Mouse (Mus musculus): ENCODE measurements around the gene Igsf3.
"Not testable (repeated sequence)": the region's sequence is repeated elsewhere in the genome, so short reads cannot be mapped to it uniquely, and the experiment has no call there.

The Igsf3 gene

DNA sequence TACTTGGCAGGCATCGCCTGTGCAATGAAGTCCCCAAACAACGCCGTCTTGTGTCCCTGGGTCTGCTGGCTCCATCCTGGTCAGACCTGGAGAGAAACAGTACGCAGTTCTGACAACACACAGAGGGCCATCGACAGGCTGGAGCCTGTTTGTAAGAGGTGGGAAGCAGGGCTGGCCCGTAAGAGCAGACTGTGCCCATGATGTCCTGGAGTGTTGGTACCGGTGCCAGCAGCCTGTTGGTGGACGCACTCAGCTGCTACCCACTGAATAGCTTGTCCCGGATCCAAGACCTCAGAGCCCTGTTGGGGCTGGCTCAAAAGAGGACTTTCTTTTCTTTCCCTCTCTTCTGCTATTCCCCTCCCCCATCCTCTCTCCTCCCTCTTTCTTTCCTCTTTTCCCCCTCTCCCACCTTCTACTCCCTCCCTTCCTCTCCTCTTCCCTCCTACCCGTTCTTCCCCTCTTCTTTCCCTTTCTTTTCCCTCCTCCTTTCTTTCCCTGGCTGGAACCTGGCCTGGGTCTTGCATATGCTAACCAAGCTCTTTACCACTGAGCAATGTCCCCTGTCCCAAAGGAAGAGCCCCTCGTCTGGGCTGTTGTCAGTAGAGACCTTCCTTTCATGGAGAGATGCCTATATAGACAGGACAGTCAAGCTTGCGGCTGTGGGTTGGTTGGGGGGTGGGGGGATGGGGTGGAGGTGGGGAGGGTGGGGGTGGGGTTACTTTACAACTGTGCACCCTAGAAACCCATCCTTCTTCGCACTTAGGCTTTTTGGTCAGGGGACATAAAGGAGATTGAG is 27.9 kb downstream of the Igsf3 start:
- no peak for DNase-seq (ENCODE audit: low read depth)

DNA sequence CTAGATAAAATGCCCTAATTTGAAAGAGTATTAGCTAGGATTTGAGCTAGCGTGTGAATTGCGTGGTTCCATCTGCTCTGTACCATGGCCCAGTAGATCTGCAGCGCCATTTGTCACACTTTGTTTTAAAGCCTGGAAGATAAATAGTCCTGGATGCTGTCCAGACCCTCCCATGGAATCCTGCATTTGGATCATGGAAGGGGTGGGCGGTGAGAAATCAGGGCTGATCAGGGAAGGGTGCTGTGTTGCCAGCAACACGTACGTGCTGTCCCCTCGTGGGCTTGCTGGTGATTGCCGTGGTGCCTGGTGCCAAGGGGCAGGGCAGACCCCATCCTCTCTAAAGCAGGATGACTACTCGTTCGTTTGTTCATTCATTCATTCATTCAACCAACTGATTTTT is 28.6 kb downstream of the Igsf3 start:
- DNase-seq (ENCODE audit: low read depth), result no peak

DNA sequence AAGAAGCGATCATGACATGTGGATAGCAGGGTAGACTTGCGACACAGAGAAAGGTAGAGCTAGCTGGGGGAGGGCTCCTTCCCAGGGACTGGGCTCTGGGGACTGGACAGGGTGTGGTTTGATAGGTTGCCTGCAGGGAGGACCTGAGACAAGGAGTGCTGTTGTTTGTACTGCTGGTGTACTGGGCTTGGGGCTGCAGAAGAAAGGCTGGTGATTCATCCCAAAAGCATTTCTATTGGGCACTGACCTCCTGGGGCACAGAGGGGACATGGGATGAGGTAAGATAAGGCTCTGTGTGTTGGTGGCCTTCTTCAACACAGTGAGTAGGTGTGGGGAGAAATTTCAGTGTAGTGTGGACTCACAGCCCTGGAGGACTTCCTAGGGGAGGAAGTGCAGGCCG is 29.2 kb downstream of the Igsf3 start:
- DNase-seq (ENCODE audit: low read depth), result no peak

DNA sequence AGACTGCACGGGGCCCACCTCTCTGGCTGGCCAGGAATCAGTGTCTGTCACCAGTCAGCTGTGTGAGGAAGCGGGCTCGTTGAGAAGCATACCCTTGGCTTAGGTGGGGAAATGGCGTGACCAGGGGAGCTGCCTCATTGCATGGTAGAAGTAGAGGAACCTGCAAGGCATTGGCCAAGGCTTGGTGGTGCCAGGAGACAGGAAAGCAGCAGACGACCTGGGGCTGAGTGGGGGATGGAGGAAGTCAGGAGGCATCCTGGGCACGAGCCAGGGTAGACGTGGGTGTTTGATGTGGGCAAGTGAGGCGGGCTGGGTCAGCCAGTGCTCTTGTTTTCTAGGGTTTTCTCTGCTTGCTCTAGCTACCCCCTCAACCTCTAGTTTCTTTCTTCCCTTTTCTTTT is 30.7 kb downstream of the Igsf3 start:
- peak; percentile 61 for DNase-seq (ENCODE audit: low read depth)

DNA sequence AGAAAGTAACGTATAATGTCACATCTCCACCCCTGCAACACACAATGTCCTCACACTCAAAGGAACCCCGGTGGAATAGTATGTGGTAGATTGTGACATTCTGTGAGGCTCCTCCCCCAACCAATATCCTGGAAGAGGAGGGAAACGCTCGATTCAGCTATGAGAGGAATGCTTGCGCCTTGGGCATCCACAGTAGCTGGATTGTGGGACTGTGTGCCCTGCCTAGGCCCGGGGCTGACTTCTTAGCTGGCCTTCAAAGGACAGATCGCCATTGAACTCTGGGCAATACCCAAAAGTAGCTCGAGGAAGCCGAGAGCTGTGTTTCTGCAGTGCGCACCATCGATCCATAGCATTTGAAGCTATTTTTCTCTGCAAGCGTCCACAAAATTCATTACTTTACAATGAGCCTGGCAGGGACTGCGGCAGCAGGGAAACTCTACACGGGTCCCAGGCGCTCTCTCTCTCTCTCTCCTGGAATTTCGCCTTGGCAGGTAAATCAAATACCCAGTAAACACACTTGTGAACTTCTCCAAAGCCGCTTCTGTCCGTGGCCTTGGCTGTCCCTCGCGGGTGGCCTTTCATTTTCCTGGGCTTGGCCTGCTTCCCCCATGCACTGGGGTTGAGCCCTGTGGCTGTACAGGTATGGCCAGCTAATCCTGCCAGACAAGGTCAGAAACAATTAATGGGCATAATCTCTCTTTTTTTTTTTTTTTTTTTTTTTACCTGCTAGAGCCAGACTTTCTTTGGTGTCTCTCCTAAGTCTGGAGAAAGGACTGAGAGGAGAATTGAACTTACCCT is 32.3 kb downstream of the Igsf3 start:
- DNase-seq (ENCODE audit: low read depth), result no peak

DNA sequence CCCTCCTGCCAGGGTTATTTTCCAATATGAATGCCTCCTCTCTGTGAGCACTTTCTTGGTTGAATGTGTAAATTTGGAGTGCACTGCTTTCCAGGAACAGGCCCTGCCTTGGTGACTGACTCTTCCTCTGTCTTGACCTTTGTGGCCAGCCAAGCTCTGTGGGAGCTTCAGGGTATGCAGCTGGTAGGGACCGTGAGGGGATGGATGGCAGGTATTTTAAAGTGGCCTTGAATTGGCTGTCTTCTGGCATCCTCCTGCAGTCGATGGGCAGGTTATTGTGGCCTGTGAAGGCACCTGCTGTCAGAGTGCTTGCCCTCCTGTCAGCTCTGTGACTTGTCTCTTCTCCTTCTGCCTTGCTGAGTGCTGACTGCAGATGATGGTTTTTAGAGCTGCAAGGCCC is 33.3 kb downstream of the Igsf3 start:
- DNase-seq (ENCODE audit: low read depth), result no peak

DNA sequence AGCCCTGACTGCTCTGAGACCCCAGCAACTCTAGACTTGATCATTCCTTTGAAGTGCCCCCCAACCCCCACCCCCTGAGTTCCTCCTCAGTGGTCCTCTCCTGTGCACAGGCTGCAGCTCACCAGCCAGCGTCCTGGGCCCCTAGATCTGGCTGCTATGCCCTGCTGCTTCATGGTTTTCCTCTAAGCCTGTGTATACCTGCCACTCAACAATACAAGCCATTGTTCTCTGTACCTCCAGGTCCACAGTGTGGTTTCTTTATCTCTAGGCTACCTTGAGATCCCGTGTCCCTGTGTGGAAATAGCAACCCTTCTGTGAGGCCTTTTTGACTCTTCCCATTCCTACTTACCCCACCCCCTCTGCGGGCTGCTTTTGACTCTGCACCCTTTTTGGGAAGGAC is 33.9 kb downstream of the Igsf3 start:
- DNase-seq (ENCODE audit: low read depth), result no peak

DNA sequence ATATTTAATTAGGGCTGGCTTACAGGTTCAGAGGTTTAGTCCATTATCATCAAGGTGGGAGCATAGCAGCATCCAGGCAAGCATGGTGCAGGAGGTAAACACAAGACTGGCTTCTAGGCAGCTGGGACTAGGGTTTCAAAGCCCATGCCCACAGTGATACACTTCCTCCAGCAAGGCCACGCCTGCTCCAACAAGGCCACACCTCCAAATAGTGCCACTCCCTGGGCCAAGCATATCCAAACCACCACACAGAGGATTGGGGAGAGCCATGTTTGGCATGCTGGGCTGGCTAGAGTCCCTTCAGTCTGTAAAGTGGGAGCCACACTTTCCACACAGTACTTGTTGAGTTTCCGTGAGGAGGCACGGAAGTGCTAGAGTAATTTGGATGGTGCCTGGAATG is 34.7 kb downstream of the Igsf3 start:
- DNase-seq (ENCODE audit: low read depth), result no peak

DNA sequence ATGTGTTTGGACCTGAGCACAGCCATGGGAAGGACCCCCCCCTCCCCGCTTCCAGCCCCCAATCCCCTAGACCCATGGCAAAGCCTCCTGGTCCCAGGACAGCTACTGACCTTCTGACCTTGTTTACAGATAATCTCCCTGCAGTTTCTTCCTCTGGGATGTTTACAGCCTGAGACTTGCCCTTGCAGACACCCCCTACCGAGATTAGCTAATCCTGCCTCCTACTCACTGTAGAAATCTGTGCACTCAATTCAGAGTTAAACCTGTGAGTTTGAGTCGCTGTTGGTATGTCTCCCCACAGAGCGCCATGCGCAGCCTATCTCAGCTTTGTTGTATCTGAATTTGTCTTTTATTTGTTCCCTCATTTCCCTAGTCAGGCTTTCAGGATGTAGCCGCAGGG is 35.2 kb downstream of the Igsf3 start:
- no peak for DNase-seq (ENCODE audit: low read depth)

DNA sequence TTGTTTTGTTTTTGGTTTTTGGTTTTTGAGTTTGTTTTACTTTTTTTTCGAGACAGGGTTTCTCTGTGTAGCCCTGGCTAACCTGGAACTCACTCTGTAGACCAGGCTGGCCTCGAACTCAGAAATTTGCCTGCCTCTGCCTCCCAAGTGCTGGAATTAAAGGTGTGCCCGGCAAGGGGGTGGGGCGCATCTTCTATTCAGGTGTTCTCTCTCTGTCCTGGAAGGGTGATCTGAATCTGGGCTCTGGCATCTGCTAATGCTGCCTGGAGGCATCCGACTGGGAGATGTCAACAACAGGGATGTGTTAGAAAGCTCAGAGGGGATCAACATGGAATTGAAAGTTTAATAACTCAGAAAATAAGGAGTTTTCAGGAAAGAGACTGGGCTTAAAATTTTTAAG is 36.1 kb downstream of the Igsf3 start:
- DNase-seq (ENCODE audit: low read depth), result not testable (repeated sequence)

DNA sequence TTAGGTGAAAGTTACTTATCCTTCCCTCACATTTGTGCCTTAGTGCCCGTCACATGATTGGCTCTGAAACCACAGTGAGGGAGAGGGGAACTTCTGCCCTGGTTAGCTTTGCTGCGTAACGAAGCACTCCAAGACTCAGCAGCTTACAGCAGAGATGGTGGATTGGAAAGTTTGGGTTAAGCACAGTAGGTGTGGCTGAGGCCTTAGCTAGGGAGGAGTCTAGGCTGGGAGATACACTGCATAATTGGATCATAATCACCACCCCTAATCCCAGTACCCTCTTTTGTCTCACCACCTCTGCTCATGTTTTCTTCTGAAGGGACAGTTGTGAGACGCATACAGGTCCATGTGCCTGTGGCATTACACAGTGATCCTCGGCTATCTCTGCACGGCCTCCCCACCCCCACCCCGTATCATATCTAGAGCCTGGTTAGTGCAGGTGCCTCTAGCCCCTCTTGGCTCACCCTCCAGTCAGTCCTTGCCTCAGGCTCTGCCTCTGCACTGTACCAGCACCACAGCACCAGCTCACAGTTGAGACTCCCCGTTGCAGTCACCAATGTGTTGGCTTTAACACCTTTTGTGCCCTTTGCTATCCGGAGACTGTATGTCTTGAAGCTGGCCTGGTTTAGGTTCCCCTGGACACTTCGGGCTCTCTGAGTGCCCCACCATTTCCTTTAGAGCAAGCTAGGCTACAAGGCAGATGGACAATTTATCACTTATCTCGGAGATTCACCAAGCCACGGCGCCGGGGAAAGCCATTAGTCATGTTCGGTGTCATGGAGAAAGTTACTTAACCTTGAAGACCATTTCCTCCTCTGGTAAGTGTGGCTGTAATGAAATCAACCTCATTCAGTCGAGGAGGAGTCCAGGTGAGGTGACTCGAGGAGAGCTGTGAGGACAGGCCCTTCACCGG is 42.1 kb downstream of the Igsf3 start:
- no peak for DNase-seq (ENCODE audit: low read depth)

DNA sequence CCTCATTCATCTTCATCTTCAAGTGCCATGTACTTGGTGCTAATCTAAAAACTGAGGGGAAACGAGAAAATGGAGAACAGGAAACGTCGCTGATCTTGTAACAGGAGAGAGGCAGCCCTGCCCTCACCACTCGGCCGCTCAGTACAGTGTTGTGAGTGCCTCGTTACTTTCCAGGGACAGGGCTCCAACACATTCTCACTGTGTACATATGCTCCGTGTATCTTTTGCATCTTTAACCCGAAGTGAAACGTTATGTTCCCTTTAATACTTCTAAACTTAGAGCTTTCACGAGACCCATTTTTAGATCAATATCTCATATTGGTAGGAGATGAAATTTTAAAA is 42.7 kb downstream of the Igsf3 start:
- DNase-seq (ENCODE audit: low read depth), result no peak

DNA sequence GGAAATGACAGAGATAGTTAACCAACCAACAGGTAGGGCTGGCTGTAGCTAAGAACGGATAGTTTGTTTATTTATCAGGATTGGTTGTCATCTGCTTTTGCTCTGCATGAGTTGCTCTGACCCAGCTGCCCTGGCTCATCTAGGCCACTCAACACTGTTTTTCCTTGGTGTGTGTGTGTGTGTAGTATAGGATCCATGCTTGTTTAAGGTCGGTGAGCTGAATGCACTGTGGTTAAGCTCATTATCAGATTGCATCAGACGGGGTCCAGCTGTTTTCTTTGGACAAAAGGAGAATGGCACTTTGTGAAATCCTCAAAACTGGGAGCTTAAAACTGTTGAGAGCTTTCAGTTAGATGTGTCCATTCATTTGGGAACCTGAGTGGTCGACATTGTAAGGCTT is 46.3 kb downstream of the Igsf3 start:
- DNase-seq (ENCODE audit: low read depth), result no peak

DNA sequence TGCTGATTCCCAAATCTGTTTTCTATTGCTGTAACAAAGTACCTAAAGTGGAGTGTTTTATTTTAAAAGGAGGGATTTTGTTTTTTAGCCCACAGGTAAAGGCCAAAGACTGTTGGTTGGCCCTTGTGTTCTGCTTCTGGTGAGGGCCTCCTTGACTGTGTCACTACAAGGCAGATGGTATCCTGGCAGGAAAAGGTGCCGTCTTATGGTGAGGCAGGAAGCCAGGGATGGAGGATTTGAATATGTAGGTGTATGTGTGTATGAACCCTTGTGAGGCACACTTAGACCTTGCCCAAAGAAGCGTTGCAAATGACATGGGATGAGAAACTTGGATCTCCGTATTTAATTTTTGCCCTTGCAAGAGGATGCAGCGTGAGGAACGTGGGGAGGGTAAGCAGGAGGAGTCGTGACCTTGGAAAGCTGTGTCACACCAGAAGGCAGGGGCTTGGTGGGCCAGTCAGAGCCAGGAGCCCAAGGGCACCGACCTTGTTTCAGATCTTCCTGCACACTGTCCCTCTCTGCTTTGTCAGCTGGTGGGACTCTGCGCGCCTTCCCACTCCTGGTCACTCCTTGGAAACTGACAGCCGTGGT is 47.5 kb downstream of the Igsf3 start:
- DNase-seq (ENCODE audit: low read depth), result no peak

DNA sequence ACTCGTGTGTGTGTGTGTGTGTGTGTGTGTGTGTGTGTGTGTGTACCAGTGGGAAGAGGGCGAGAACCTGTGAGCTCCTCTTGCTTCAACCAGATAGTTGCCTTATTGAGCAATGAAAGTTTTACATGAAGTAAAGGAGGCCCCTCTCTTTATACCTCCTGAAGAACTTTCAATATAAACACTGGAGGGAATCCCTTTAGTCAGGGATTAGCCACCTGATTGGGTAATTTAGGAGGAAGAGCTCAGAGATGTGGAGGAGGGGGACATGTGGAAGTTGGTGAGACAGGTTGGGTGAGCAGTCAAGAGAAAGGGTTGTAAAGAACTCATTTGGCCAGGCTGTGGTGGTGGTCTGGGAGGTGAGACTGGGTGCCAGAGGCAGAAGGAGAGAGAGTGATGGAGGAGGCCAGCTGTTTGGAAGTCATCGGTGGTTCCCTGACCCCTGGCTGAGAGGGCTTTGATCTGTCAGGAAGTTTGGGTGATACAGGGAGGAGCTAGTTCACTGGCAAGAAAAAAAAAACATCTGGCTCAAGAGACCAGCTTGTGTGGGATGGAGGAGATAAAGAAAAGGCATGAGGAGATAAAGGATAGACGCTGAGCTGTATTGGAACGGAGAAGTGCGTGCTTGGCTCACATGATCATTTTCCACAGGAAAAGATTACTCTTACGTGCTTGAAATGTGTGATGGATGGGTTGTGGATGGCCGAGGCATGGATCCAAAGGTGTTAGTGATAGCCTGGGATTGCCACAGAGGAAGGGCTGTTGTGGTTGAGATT is 53.3 kb downstream of the Igsf3 start:
- no peak for DNase-seq (ENCODE audit: low read depth)

DNA sequence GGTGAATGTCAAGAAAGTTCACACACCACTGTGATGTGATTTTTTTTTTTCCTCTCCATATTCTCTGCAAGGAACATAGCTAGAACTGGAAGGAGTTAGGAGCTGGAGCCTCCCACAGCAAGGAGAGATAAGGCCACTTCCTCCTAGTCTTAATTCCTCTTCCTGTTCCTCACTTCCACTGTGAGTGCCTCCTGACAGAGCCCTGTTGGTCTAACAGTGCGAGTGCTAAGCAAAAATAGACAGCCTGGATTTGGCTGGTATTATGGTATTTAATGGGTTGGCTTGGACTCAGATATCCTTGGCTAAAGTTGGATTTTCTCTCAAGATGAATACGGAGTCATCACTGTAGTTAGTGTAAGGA is 53.9 kb downstream of the Igsf3 start:
- DNase-seq (ENCODE audit: low read depth), result no peak

DNA sequence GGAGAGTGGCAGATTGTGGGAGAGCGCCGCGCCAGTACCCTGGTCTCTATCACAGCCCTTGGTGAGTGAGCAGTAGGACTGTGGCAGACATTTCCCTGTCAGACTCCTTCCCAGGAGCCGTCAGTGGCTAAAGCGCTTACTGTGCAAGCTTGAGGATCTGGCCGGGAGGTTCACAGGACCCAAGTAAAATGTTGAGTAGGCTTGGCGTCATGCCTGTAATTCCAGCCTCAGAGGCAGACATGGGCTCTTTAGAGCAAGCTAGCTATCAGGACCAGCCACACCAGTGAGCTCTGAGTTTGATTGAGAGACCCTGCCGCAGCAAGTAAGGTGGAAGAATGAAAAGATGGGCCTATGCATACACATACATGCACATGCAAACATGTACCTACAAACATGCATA is 58.8 kb downstream of the Igsf3 start:
- no peak for DNase-seq (ENCODE audit: low read depth)

DNA sequence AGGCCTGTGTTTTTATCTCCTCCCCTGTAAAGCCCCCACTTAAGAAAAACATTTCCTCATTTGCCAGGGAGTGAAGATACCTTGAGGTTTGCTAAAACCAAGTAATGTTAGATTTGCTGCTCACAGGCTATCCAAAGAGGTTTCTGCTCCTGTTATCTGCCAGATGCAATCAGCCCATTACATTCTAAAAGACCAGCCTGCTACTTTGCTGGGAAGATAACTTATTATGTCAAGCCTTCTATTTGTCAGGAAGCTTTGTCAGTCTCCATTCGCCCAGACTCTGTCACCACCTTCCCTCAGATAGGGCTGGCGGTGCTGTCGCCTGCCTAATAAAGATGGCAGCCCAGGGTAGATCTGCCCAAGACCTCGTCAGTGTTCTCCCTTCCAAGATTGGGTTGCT is 59.6 kb downstream of the Igsf3 start:
- no peak for DNase-seq (ENCODE audit: low read depth)

DNA sequence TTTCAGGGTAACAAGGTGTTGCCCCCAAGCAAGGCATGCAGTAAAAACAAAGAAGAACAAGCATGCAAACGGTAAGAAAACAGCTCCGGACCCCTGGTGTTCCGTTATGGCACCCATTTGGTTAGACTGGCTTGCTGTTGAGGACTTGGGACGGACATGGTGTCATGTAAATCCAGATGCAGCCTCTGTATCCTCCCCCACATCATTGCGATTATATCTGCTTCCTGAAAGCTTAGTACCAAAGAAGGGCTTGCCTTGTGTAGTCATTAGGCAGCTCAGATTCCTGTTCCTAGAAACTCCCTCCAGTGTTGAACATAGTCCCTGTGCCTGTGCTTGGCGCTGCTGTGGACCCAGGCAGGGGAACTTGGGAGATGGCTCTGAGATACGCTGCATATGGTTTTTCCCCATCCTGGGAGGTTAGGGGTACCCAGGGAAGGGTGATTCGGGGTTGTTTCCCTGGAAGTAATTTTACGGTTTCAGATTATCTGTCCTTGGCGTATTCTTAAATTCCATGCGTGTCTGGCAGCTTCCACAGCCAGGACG is 60.2 kb downstream of the Igsf3 start:
- DNase-seq (ENCODE audit: low read depth), result no peak

DNA sequence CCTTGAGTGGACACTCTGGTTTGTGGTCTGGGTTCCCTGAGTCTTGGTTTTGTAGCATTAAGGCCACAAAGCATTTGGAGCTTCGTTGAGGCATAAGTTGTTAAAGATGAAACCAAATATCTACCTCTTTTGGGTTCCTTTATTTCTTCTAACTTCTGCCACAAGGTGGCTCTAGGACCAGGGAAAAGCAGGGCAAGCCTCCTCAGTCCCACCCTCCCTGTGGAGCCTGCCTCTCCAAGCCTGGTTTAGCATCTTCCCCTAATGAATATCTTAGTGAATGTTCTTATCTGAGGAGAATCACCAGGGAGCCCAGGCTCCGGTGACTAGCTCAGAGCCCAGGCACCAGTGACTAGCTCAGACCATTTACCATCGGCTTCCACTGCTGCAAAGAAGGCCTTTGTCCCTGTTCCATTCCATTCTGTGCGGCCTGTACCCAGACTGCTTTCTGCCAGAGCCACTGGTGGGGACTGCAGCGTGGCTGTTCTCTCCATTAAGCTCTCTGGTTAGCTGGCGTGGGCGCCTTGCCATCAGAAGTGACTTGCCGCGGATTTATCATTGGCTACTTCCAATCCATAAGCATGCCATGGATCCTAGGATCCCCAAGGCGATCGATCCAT is 66.5 kb downstream of the Igsf3 start:
- DNase-seq (ENCODE audit: low read depth), result no peak

DNA sequence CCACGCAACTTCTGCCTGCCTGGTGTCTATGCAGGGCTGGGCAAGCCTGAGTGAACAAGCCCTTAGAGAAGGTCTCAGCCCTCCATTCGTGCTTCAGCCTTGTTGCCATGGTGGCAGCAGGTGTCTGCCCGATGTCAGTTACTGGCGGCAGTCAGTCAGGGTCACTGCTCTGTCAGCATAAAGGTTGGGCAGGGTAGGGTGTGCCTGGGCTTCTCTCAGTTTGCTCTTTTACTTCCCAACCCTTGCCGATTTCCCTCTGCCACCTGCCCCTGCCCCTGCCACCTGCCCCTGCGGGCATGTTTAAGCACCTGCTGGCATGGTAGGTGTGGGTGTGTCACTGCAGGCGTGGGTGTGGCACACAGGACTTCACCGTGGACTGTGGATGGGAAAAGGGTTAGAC is 67.6 kb downstream of the Igsf3 start:
- DNase-seq (ENCODE audit: low read depth), result no peak
